Mouse (Mus musculus): ENCODE data around the gene Gm17657.
"Not testable (repeated sequence)": the region's sequence is repeated elsewhere in the genome, so short reads cannot be mapped to it uniquely, and the experiment has no call there.

The Gm17657 gene

DNA sequence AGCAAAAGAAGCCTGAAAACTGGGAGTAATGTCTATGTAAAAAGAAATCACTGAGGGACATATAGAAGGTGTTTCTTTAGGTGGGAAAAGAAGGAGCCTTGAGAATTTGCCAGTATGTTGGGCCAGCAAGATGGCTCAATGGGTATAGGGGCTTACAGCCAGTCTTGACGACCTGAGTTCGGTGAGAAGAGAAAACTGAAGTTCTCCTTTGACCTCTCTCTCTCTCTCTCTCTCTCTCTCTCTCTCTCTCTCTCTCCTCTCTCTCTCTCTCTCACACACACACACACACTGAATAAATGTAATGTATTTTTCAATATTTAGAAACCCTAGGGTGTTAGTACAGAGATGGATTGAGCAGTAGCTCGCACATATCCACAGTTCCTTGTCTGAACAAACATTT, 944 bp downstream of the Gm17657 start:
- no peak for DNase-seq (ENCODE audit: low spot score in 2 of 2)

GRCm38 (mm10) chr17:29545241-29545640, 4.2 kb downstream of the Gm17657 start:
- no peak for DNase-seq (ENCODE audit: low spot score in 2 of 2)

GRCm38 (mm10) chr17:29544064-29544463, 5.4 kb downstream of the Gm17657 start:
- DNase-seq (ENCODE audit: low spot score in 2 of 2): no peak

DNA sequence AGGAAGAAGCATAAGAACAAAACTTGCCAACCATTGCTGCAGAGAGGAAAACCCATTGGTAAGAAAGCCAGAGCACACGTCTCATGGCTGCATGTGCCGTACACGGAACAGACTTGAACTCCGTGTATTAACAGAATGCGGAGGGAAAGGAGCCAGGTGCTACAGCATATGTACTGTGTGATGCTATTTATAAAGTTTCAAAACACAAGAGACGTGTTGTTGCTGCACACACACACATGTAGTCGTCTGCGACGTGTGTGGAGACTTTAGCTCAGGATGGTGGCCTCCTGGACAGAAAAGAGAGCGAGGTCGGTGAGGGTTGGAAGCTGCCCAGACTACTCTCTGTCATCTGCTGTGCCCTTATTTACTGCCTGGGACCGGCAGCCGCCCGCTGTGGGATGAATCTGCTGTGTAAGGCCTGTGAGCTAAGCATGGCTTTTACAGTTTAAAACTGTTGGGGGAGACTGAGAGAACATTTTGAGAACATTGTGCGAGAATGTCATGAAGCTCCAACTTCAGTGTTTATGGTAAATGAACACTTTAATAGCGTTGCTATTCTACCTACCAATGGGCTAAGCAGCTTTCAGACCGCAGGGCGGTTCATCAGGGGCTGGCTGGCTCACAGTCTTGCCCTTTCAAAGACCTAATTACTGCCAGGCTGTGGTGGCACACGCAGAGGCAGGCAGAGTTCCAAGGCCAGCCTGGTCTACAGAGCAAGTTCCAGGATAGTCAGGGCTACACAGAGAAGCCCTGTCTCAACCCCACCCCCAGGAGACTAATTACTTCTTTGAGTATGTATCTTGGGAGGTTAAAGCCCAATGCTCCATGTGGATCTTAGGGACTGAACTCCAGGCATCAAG, 6.4 kb downstream of the Gm17657 start:
- no peak for DNase-seq (ENCODE audit: low spot score in 2 of 2)

DNA sequence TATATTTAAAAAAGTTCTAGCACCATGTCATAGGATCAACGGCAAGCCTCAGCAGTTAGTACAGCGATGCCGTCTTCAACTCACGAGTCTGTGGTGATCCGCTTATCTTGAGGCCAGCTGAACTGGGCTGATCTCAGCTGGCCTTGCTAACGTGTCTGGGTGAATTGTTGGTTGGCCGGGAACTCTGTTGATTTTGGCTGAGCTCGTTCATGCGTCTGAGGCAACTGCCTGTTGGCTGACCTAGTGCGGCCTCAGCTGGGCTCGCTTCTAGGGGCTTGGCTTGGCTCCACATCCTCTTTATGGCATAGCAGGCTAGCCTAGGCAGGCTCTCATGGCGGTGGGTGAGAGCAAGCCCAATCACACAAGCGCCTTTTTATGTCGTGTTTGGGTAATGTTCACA, 8.0 kb downstream of the Gm17657 start:
- peak; percentile 9 to 17 for DNase-seq (ENCODE audit: low spot score in 2 of 2)

DNA sequence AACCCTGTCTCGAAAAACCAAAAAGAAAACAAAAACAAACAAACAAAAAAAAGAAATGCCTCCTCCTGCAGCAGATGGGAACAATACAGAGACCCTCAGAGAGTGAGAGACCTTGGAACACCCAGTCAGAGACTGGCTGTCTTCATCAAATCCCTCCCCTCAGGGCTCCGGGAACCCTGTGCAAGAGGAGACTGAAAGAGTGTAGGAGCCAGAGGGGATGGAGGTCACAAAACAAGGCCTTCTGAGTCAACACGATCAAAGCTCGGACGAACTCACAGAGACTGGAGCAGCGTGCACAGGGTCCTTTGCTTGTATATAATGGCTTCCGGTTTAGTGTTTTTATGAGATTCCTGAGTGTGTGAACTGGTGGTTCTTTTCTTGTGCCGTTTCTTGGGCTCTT, 9.0 kb downstream of the Gm17657 start:
- no peak for DNase-seq (ENCODE audit: low spot score in 2 of 2)

DNA sequence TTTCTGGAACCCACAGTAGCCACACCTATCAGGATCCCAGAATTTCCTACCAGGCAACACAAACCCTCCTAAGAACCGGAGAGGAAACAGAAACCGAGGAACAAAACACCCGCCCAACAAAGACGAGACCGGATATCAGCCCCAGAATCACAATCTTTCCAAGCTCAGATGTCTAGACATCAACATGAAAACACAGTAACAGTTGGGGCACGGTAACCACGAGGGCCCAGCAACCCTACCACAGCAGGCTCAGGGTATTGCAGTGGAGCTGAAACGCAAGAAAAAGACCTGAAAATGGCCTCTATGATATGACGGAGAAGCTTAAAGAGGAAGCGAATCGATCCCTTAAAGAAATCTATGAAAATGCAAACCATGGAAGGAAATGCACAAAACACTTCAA, 15.6 kb downstream of the Gm17657 start:
- DNase-seq (ENCODE audit: low spot score in 2 of 2): no peak

GRCm38 (mm10) chr17:29531757-29532384, 17.6 kb downstream of the Gm17657 start:
- DNase-seq (ENCODE audit: low spot score in 2 of 2): peak; percentile 56 to 60

- no peak for DNase-seq (ENCODE audit: low spot score in 2 of 2)
Observed at GRCm38 (mm10) chr17:29531278-29531677, 18.2 kb downstream of the Gm17657 start.

- no peak for DNase-seq (ENCODE audit: low spot score in 2 of 2)
Observed at GRCm38 (mm10) chr17:29530508-29530907, 18.9 kb downstream of the Gm17657 start.

DNA sequence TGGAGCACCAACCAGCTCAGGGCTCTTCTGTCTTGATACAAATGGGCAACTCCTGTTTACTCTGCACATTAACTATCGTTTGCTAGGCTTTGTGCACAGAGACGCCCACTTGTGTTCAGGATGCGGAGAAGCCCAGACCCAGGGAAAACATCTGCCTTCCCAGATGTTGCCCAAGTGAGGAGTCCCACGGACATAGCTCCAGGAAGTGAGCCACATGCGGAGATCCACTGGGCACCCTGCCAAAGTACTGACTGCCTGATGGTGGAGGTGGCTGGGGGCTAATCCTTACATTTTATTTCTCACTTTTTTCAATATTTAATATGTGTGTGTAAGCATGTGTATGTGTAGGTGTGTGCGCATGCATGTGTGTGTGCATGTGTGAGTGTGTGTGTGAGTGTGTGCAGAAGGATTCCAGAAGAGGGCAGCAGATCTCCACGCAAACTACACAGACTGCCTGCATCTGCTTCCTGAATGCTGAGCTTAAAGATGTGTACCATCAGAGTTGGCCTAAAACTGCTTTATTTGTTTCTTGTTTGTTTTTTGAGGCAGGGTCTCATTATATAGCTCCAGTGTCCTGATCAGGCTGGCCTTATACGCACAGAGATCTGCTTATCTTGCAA, 20.8 kb downstream of the Gm17657 start:
- DNase-seq (ENCODE audit: low spot score in 2 of 2): no peak

DNA sequence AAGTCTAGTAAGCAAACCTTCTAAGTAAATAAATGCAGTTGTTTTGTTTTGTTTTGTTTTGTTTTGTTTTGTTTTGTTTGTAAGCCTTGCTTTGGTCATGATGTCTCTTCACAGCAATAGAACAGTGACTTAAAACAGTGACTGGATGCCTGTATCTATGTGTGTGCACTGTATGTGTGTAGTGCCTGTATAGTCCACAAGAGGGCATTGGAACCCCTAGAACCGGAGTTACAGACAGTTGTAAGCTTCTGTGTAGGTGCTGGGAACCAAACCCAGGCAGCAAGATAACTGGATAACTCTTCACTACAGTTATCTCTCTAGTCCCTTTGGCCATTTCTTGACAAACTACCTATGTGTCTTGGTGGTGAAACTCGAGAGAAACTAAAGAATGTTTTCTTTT, 23.8 kb downstream of the Gm17657 start:
- DNase-seq (ENCODE audit: low spot score in 2 of 2): no peak

DNA sequence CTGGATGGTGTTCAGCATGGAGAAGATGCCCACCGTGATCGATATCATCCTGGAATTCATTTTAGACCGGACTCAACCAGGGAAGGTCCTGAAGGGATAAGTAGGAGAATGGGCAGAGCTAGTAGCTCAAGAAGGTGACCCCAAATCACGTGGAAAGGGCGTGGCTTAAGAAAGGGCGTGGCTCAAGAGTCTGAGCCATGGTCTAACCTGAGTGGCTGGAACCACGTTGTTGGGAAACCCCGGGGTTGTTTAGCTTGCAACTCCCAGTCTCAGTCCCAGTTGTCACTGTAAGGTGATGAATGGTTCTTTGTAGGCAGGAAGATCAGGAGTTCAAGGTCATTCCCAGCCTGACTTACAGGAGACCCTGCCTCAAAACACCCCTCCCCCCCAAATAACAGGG, 29.7 kb downstream of the Gm17657 start:
- no peak for DNase-seq (ENCODE audit: low spot score in 2 of 2)

DNA sequence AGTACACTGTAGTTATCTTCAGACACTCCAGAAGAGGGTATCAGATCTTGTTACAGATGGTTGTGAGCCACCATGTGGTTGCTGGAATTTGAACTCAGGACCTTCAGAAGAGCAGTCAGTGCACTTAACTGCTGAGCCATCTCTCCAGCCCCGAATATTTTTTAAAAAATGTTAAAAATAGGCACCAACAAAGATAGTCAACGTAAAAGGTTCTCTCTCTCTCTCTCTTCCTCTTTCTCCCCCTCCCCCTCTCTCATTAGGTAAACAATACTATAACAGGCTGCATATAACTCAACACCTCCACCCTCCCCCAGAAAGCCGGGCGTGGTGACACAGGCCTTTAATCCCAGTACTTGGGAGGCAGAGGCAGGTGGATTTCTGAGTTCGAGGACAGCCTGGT, 30.8 kb downstream of the Gm17657 start:
- not testable (repeated sequence) for DNase-seq (ENCODE audit: low spot score in 2 of 2)

DNA sequence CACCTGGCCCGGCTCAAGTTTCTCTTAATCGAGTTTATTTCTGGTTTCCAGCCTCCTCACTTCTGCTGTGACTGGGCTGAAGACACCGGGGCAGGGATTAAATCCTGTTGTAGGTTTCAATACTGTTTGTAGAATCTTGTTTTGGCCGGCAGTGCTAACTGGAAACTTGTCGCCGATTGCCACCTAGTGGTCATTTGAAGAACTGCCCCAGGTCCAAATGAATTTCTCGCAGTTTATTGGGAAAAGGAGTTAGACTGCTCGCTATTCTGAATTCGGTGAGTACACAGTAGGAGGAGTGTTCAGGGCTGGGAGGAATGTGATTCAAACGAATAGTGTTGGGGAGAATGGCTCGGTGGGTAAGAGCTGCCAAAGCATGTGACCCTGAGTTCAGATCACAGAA, 35.0 kb downstream of the Gm17657 start:
- DNase-seq (ENCODE audit: low spot score in 2 of 2): peak; percentile 62 to 74

GRCm38 (mm10) chr17:29513044-29513730, 36.3 kb downstream of the Gm17657 start:
- DNase-seq (ENCODE audit: low spot score in 2 of 2): peak; percentile 77

GRCm38 (mm10) chr17:29510691-29511090, 38.7 kb downstream of the Gm17657 start:
- no peak for DNase-seq (ENCODE audit: low spot score in 2 of 2)

DNA sequence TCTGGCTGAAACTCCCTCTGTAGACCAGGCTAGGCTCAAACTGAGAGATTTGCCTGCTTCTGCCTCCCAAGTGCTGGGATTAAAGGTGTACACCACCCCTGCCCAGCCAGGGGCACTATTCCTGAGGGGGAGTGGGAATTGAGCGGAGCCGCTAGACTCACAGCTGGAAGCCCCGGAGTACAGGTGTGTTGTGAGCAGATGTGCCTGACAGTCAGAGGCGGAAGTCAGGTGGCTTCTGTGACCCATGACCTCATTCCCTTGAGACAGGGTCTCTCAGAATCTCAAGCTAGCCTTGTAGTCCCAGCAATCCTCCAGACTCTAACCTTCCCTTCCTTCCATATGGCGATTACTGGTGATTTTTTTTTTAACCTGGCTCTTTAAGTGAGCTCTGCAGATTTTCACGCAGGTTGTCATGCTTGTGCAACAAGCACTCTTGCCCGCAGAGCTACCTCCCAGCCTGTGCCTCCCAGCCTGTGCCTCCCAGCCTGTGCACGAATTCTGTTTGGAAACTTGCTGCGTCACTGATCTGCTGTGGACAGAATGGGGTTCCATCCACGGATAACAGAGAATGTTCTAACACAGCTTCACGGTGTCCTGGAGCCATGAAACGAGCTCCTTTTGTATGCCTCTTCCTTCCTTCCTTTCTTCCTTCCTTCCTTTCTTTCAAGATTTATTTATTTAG, 40.4 kb downstream of the Gm17657 start:
- DNase-seq (ENCODE audit: low spot score in 2 of 2): no peak

DNA sequence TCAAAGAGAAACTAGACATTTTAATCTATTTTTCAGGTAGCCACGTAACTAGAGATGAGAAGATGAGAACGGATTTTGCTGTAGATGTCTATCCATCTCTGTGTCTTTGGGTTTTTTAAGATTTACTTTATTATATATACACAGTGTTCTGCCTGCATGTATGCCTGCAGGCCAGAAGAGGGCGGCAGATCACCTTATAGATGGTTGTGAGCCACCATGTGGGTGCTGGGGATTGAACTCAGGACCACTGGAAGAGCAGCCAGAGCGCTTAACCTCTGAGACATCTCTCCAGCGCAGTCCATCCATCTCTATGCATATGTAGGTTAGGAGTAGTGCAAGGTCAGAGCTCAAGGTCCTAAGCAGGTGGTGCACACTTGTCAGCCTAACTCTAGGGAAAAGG, 45.7 kb downstream of the Gm17657 start:
- no peak for DNase-seq (ENCODE audit: low spot score in 2 of 2)

- DNase-seq (ENCODE audit: low spot score in 2 of 2): no peak
Observed at GRCm38 (mm10) chr17:29502669-29503665, 46.5 kb downstream of the Gm17657 start.

All from spleen, postnatal 36 days (tissue).